Mouse (Mus musculus) ES-E14 (cell line): Measurements from ENCODE around the gene Fam178b. TPM values are rescaled to one million over a fixed set of nuclear protein-coding genes. Genes with fewer than 3 reads are reported as not detected.

Experiments
- DNase-seq: peaks from one replicate; pipeline ENCODE4 v3.0.0-alpha.2; 2013; ENCODE audit warnings: low read depth, low spot score
- H3K27ac ChIP-seq: 2 replicates; pipeline ENCODE4 v1.5.1; 2012; ENCODE audit warnings: low read depth, mild to moderate bottlenecking, low read length, moderate library complexity, mixed read lengths; ENCODE audit not compliant: poor library complexity, insufficient read depth, severe bottlenecking
- H3K36me3 ChIP-seq: 2 replicates; pipeline ENCODE4 v1.6.1; 2012; ENCODE audit warnings: mild to moderate bottlenecking, low read length, moderate library complexity, mixed read lengths; ENCODE audit not compliant: control insufficient read depth, poor library complexity, insufficient read depth, severe bottlenecking
- H3K4me1 ChIP-seq, 2 experiments: fragments of 150-350 bp in 1 of 2; sonication (generic) in 1 of 2; 2 replicates each; pipeline ENCODE4 v1.6.1; 2012; ENCODE audit warnings: low read length in 2 of 2, mild to moderate bottlenecking in 1 of 2, mixed read lengths in 1 of 2; ENCODE audit not compliant: control insufficient read depth in 2 of 2, insufficient read depth in 2 of 2, poor library complexity in 1 of 2
- H3K4me3 ChIP-seq, 2 experiments: fragments of 150-350 bp in 1 of 2; sonication (generic) in 1 of 2; 2 replicates each; pipeline ENCODE4 v1.5.1; 2012; ENCODE audit warnings: low read length in 2 of 2, low read depth in 1 of 2, mild to moderate bottlenecking in 1 of 2, mixed read lengths in 1 of 2; ENCODE audit not compliant: insufficient read depth in 1 of 2, poor library complexity in 1 of 2, severe bottlenecking in 1 of 2
- H3K9ac ChIP-seq: 2 replicates; pipeline ENCODE4 v1.6.1; 2012; ENCODE audit warnings: low read depth, mild to moderate bottlenecking, low read length, mixed read lengths; ENCODE audit not compliant: poor library complexity, insufficient read depth, severe bottlenecking
- H3K9me3 ChIP-seq: fragments of 150-350 bp; sonication (generic); 2 replicates; pipeline ENCODE4 v1.6.1; 2012; ENCODE audit warnings: low read depth, mild to moderate bottlenecking, low read length; ENCODE audit not compliant: control insufficient read depth, insufficient read depth
- CHD2 ChIP-seq: IDR thresholded peaks from 2 replicates; pipeline ENCODE4 v1.6.1; 2014; ENCODE audit warnings: mild to moderate bottlenecking, low read depth, low read length, inconsistent platforms
- HCFC1 ChIP-seq: IDR thresholded peaks from 2 replicates; pipeline ENCODE4 v1.6.1; 2012; ENCODE audit warnings: low read length, inconsistent platforms, borderline replicate concordance; ENCODE audit not compliant: insufficient read depth
- MAFK ChIP-seq: IDR thresholded peaks from 2 replicates; pipeline ENCODE4 v1.6.1; 2014; ENCODE audit warnings: mild to moderate bottlenecking, low read depth, low read length, inconsistent platforms; ENCODE audit not compliant: insufficient read depth
- ZC3H11A ChIP-seq: IDR thresholded peaks from 2 replicates; pipeline ENCODE4 v1.6.1; 2012; ENCODE audit warnings: low read depth, mild to moderate bottlenecking, inconsistent platforms, low read length, borderline replicate concordance
- ZNF384 ChIP-seq: IDR thresholded peaks from 2 replicates; pipeline ENCODE4 v1.6.1; 2012; ENCODE audit warnings: low read depth, low read length, inconsistent platforms
- in situ Hi-C, 2 experiments: fragments of 600-800 bp; cut with MboI; formaldehyde crosslinking; loops; one replicate each; pipeline ENCODE4 v1.15.1; 2025; ENCODE audit warnings: low sequenced_read_pairs in 2 of 2, inconsistent platforms in 1 of 2; ENCODE audit not compliant: unreplicated experiment in 2 of 2
- total RNA-seq: library from RNA; depleted of rRNA; stranded (reverse); fragments of 300-350 nt; gene quantifications from 2 replicates; pipeline ENCODE4 v1.2.3, GENCODE M21; 2012

The Fam178b gene
- total RNA-seq, 1 experiment: 8.0 TPM

DNA sequence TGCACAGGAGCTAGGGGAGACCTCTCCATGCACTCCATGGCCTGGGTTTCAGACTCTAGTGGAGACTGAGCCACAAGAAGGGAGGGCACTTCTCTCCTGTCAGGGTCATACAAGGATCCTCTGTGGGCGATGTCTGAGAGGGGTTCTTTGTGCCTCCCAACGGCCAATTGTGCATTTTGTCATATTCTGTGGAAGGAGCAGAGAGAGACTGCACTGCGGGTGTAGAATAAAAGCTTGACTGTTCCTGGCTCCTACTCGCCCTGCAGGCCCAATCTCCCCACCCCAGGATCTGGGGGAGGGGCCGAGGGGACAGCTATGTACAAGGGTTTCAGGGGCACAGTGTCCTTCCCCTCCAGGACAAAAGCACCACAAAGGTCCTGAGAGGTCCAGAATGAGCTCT lies 49.1 kb downstream of the Fam178b start:
- Histone ChIP-seq H3K4me3 (no peak overlapping the region), H3K4me1 (peaks cover 0 to 14% of the 10 kb centered on the region in 2 experiments; a peak in 2 of 4 replicates), H3K9ac (no peak overlapping the region), H3K9me3 (no peaks in the 10 kb centered on the region), H3K36me3 (peaks cover 15% of the 10 kb centered on the region), H3K27ac (no peak overlapping the region)
- no peak for TF ChIP-seq ZNF384
- no peak for TF ChIP-seq CHD2
- DNase-seq: no peak
- in situ Hi-C loops: no loop called here

GRCm38 (mm10) chr1:36632846-36633245 lies 50.1 kb downstream of the Fam178b start:
- H3K9me3 ChIP-seq: no peaks in the 10 kb centered on the region
- no peak for DNase-seq
- H3K9ac ChIP-seq: no peak overlapping the region
- no peak overlapping the region for H3K4me3 ChIP-seq
- no peak for TF ChIP-seq MAFK
- no peak for TF ChIP-seq HCFC1
- TF ChIP-seq ZNF384: no peak
- no peak for TF ChIP-seq ZC3H11A
- no peak for TF ChIP-seq CHD2
- peaks cover 0 to 14% of the 10 kb centered on the region in 2 experiments; a peak in 2 of 4 replicates for H3K4me1 ChIP-seq
- in situ Hi-C loops: no loop called here
- no peak overlapping the region for H3K27ac ChIP-seq
- peaks cover 15% of the 10 kb centered on the region for H3K36me3 ChIP-seq

DNA sequence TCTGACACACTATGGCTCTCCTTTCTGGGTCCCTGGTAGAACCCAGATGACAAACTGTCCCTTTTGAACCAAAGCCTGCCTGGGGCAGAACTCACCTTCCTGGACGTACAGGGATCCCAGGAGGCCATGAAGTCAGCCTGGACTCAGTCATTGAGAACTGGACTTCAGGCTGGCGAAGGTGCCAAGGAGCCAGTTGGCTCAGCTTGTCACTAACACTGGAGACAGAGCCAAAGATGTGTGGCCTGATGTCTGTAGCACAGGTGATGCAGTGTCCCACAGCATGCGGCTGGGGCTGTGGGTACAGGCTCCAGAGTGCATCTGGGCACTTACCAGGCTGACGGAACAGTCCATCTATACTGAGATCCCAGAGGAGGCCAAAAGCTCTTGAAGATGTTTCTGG lies 50.9 kb downstream of the Fam178b start:
- Histone ChIP-seq H3K4me3 (no peak overlapping the region), H3K36me3 (peaks cover 15% of the 10 kb centered on the region), H3K27ac (no peak overlapping the region), H3K4me1 (peaks cover 0 to 14% of the 10 kb centered on the region in 2 experiments; a peak in 2 of 4 replicates), H3K9ac (no peak overlapping the region), H3K9me3 (no peaks in the 10 kb centered on the region)
- in situ Hi-C loops: no loop called here
- no peak for DNase-seq
- TF ChIP-seq MAFK (no peak), ZC3H11A (no peak), CHD2 (no peak), ZNF384 (no peak), HCFC1 (no peak)

DNA sequence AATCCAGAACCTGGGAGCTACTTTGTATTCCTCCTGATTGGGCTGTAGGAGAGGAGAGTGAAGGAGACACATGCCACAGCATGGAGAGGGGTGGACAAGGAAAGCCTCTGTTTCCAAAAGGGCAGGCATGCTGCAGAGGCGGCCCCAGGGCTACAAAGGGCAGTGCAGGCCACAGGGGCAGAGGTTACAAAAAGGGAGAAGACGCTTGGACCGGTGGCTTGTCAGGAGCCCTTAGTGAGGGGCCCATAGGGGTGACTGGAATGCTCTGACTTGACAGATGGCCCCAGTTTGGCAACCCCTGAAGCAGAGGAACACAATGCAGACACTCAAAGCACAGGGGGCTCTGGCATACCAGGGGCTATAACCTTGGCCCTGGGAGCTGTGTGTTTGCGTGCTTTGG lies 51.6 kb downstream of the Fam178b start:
- Histone ChIP-seq H3K4me3 (no peak overlapping the region), H3K36me3 (peaks cover 15% of the 10 kb centered on the region), H3K9ac (no peak overlapping the region), H3K9me3 (no peaks in the 10 kb centered on the region), H3K4me1 (peaks cover 0 to 14% of the 10 kb centered on the region in 2 experiments; a peak in 2 of 4 replicates), H3K27ac (no peak overlapping the region)
- no peak for DNase-seq
- in situ Hi-C loops: no loop called here
- no peak for TF ChIP-seq CHD2
- TF ChIP-seq ZC3H11A: no peak
- no peak for TF ChIP-seq HCFC1
- TF ChIP-seq MAFK: no peak
- no peak for TF ChIP-seq ZNF384

GRCm38 (mm10) chr1:36630053-36630739 lies 52.8 kb downstream of the Fam178b start:
- Histone ChIP-seq H3K4me1 (peaks cover 0 to 14% of the 10 kb centered on the region in 2 experiments; a peak in 2 of 4 replicates), H3K36me3 (peaks cover 15% of the 10 kb centered on the region), H3K27ac (no peak overlapping the region), H3K9ac (no peak overlapping the region), H3K9me3 (no peaks in the 10 kb centered on the region), H3K4me3 (no peak overlapping the region)
- in situ Hi-C loops: no loop called here
- no peak for TF ChIP-seq CHD2
- TF ChIP-seq ZC3H11A: no peak
- TF ChIP-seq HCFC1: no peak
- no peak for TF ChIP-seq MAFK
- no peak for TF ChIP-seq ZNF384
- no peak for DNase-seq
